Mouse (Mus musculus) CH12.LX (cell line): ENCODE data around the gene Calhm2.

ENCODE experiments used
- CHD2 ChIP-seq: IDR thresholded peaks from 2 replicates; pipeline ENCODE4 v1.6.1; 2011; ENCODE audit warnings: low read length, improper control_type of control experiment
- EP300 ChIP-seq: IDR thresholded peaks from 2 replicates; pipeline ENCODE4 v1.6.1; 2011; ENCODE audit warnings: low read length, improper control_type of control experiment
- MAX ChIP-seq: IDR thresholded peaks from 2 replicates; pipeline ENCODE4 v1.6.1; 2011; ENCODE audit warnings: low read length, improper control_type of control experiment
- POLR2A ChIP-seq: IDR thresholded peaks from 2 replicates; pipeline ENCODE4 v1.6.1; 2011; ENCODE audit warnings: low read depth, mild to moderate bottlenecking, improper control_type of control experiment, low read length
- USF1 ChIP-seq: IDR thresholded peaks from 2 replicates; pipeline ENCODE4 v1.6.1; 2014; ENCODE audit warnings: low read depth, mild to moderate bottlenecking, inconsistent platforms, low read length, improper control_type of control experiment

- TF ChIP-seq MAX (no peak), USF1 (no peak), POLR2A (no peak), EP300 (no peak), CHD2 (no peak)
Measured at GRCm38 (mm10) chr19:47104641-47105271, 33.3 kb downstream of the Calhm2 start.
